Mouse (Mus musculus) heart, postnatal 0 days (tissue): ENCODE results near the gene Scn4a. TPM values are rescaled to one million over a fixed set of nuclear protein-coding genes. Genes with fewer than 3 reads are reported as not detected.

Experiments
- ATAC-seq: fragments of 200-750 bp; cut with Nextera tagmentation; 2 replicates; pipeline ENCODE4 v1.8.0; 2017; ENCODE audit warnings: low read depth, moderate number of reproducible peaks, moderate library complexity; ENCODE audit not compliant: insufficient read depth
- DNase-seq: peaks from one replicate; pipeline ENCODE4 v3.0.0-alpha.2; 2016; ENCODE audit warnings: low spot score
- H3K27ac ChIP-seq: fragments of 300-500 bp; sonication (generic); 2 replicates; pipeline ENCODE4 v1.5.1; 2014; ENCODE audit warnings: low read depth, mild to moderate bottlenecking
- H3K27me3 ChIP-seq: fragments of 300-500 bp; sonication (generic); 2 replicates; pipeline ENCODE4 v1.6.1; 2014; ENCODE audit warnings: low read length, mixed read lengths; ENCODE audit not compliant: control insufficient read depth, insufficient read depth
- H3K36me3 ChIP-seq: fragments of 300-500 bp; sonication (generic); replicated peaks from 2 replicates; pipeline ENCODE4 v1.6.1; 2014; ENCODE audit warnings: low read length, mixed read lengths; ENCODE audit not compliant: control insufficient read depth, insufficient read depth
- H3K4me1 ChIP-seq: fragments of 300-500 bp; sonication (generic); 2 replicates; pipeline ENCODE4 v1.6.1; 2014; ENCODE audit warnings: antibody characterized with exemption; ENCODE audit not compliant: control insufficient read depth, insufficient read depth
- H3K4me2 ChIP-seq: fragments of 300-500 bp; sonication (generic); 2 replicates; pipeline ENCODE4 v1.6.1; 2014; ENCODE audit warnings: low read depth, mild to moderate bottlenecking, low read length, moderate library complexity
- H3K4me3 ChIP-seq: fragments of 300-500 bp; sonication (generic); 2 replicates; pipeline ENCODE4 v1.5.1; 2014; ENCODE audit warnings: low read depth, low read length
- H3K9ac ChIP-seq: fragments of 300-500 bp; sonication (generic); replicated peaks from 2 replicates; pipeline ENCODE4 v1.6.1; 2014; ENCODE audit warnings: low read depth, low read length, mixed read lengths
- H3K9me3 ChIP-seq: fragments of 300-500 bp; sonication (generic); replicated peaks from 2 replicates; pipeline ENCODE4 v1.6.1; 2016; ENCODE audit warnings: low read length; ENCODE audit not compliant: control insufficient read depth
- CTCF ChIP-seq: IDR thresholded peaks from 2 replicates; pipeline ENCODE4 v1.5.1; 2016; ENCODE audit warnings: antibody characterized with exemption, control low read depth, low read depth
- EP300 ChIP-seq: IDR thresholded peaks from 2 replicates; pipeline ENCODE4 v1.6.1; 2016; ENCODE audit warnings: antibody characterized with exemption, low read depth
- WGBS: fragments of 180-500 bp; shearing (Covaris S2); extraction: QIAGEN DNeasy Blood & Tissue Kit; methylation state at CpG from one replicate; pipeline ENCODE4 v1.1.7; 2014; 5-methylcytosine and 5-hydroxymethylcytosine counted together
- polyA plus RNA-seq: library from polyadenylated mRNA; unstranded; fragments of >200 nt; fragmentation: Nextera tagmentation; extraction: Ambion mirVana; gene quantifications from 2 replicates; pipeline ENCODE4 v1.2.1, GENCODE M21; 2015
- total RNA-seq: library from RNA; depleted of rRNA; stranded (reverse); fragments of >200 nt; gene quantifications from 2 replicates; pipeline ENCODE4 v1.2.3, GENCODE M21; 2014; ENCODE audit warnings: low replicate concordance

Scn4a gene
- total and polyA plus RNA-seq, 2 experiments from 2014 or later = 0.51 to 0.76 TPM

DNA sequence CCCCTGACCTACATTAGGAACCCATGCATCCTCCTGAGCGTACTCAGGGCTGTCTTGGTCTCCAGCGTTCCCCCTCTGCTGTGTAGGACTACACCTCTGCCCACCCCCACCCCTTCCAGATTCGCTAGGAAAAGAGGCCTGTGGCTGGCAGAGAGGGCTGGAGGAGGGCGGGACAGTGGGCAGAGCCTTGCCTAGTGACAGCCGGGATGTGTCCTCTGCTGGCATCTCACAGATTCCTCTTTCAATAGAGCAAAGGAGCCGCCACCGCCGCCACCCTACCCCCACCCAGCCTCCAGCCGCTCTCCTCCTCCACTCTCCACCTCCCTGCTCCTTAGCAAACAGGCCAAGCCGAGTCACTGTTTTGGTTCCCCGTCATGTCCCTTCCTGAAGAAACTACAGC lies 11.6 kb upstream of the Scn4a start:
- Histone ChIP-seq H3K4me2 (peak overlapping the region; percentile 48), H3K9me3 (no peaks in the 10 kb centered on the region), H3K27ac (peak overlapping the region; percentile 49; the same call in 1 of the 2 replicates), H3K27me3 (no peaks in the 10 kb centered on the region), H3K4me1 (peaks cover 17% of the 10 kb centered on the region; the same call in 1 of the 2 replicates), H3K9ac (peak overlapping the region; percentile 41; the same call in 1 of the 2 replicates), H3K4me3 (no peak overlapping the region), H3K36me3 (no peaks in the 10 kb centered on the region)
- 15% methylated on average over 11 of the region's 11 CpGs for WGBS
- ATAC-seq (peak; percentile 76), DNase-seq (no peak)
- TF ChIP-seq EP300 (no peak), CTCF (no peak)

DNA sequence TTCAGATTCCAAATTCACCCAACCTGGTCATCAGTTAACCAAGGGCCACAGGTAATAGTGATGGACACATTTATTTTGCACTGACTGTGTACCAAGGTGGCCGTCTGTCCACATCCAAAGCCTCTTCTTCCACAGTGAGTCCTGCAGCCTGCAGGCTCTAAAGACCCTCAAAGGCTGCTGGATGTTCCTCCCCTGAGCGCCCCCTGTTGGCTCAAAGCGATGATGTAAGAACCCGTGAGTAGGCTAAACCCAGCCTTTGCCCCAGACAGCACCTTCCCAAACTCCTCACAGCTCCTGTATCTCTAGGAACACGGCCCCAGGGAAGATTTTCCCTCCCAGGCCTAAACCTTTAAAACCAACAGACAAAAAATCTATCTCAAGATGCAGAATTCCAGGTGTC lies 6.3 kb upstream of the Scn4a start:
- 24% methylated on average over 5 of the region's 5 CpGs for WGBS
- Histone ChIP-seq H3K4me3 (no peak overlapping the region), H3K9me3 (no peaks in the 10 kb centered on the region), H3K9ac (no peak overlapping the region), H3K27ac (no peak overlapping the region), H3K36me3 (no peaks in the 10 kb centered on the region), H3K4me1 (peaks cover 15% of the 10 kb centered on the region), H3K27me3 (no peaks in the 10 kb centered on the region), H3K4me2 (no peak overlapping the region)
- ATAC-seq (no peak), DNase-seq (no peak)
- no peak for TF ChIP-seq EP300
- TF ChIP-seq CTCF = peak; percentile 34

DNA sequence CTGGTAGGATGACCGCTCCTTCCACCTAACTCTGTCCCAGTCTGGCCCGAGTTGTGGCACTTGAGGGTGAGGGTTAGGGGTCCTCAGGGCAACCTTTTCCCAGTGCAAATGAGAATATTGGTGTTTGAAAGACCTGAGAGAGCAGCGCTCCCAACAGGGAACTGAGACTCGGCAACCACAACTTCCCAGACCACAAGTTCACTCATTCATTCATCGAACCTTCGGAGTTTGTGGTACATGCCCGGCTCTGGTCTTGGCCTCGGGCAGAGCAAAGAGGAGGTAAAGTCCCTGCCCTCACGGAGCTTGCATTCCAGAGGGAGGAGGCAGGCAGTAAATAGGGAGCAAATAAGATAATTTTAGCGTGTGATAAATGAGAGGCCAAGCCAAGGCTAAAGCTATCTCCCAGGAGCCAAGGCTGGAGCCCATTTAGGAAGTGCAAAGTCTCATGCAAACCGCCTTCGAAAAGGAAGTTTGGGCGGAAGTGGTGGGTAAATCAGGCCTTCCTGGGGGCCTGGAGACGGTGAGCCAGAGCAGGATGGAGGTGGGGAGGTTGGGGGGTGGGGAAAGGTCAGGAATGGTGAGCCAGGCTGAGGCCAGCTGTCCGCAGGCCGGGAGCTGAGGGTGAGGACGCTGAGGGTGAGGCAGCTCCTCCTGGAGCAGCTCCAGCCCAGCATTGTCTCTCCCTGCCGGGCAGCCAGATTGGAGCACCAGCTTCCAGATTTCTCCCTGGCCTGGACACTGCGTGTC lies 2.5 kb upstream of the Scn4a start:
- TF ChIP-seq EP300 (no peak), CTCF (no peak)

DNA sequence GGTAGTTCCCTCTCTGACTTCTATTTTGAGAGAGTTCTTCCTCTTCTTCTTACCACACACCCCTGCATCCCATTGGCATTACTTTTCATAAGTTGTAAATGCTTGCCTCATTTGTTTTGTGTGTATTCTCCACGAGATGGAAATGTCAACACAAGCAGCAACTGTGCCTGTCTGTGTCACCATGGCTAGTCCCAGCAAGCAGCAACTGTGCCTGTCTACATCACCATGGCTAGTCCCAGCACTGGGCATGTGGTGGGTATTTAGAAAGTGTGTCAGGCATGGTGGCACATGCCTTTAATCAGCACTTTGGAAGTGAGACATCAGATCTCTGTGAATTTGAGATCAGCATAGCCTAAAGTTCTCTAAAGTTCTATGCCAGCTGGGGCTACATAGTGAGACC lies 1.1 kb upstream of the Scn4a start:
- no peak overlapping the region for H3K4me2 ChIP-seq
- WGBS = 44% methylated on average over 1 of the region's 1 CpGs
- H3K9me3 ChIP-seq = no peaks in the 10 kb centered on the region
- no peak overlapping the region for H3K4me3 ChIP-seq
- ATAC-seq = no peak
- H3K27me3 ChIP-seq = no peaks in the 10 kb centered on the region
- no peak overlapping the region for H3K27ac ChIP-seq
- TF ChIP-seq CTCF (no peak), EP300 (no peak)
- peaks cover 10% of the 10 kb centered on the region for H3K4me1 ChIP-seq
- H3K9ac ChIP-seq = no peak overlapping the region
- no peak for DNase-seq
- no peaks in the 10 kb centered on the region for H3K36me3 ChIP-seq

More for the DNA sequence above, 2.5 kb upstream of the Scn4a start:
- Histone ChIP-seq H3K9ac (no peak overlapping the region), H3K4me2 (no peak overlapping the region), H3K9me3 (no peaks in the 10 kb centered on the region), H3K27ac (no peak overlapping the region), H3K4me1 (peaks cover 10% of the 10 kb centered on the region), H3K4me3 (no peak overlapping the region), H3K36me3 (no peaks in the 10 kb centered on the region), H3K27me3 (no peaks in the 10 kb centered on the region)
- WGBS = 41% methylated on average over 19 of the region's 19 CpGs
- no peak for DNase-seq
- ATAC-seq = peak; percentile 51; the same call in 1 of the 2 replicates

DNA sequence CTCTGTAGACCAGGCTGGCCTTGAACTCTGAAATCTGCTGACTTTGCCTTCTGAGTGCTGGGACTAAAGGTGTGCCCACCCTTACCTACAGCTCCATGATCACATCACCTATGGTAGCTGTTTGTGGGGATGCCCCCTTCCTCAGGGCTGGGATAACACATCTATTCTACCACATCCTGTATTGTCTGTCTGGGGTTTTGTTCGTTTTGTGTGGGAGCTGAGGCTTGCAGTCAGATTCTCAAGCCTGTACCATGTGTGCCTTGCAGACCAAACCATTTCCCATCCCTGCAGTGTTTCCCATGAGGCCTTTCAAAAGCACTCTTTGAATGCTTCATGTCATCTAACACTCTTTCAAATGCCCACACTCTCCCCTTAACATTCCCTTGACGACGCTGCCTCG lies 1.1 kb downstream of the Scn4a start:
- Histone ChIP-seq H3K9ac (no peak overlapping the region), H3K4me2 (no peak overlapping the region), H3K27ac (no peak overlapping the region), H3K4me3 (no peak overlapping the region), H3K27me3 (no peaks in the 10 kb centered on the region), H3K9me3 (no peaks in the 10 kb centered on the region), H3K4me1 (peaks cover 10% of the 10 kb centered on the region), H3K36me3 (no peaks in the 10 kb centered on the region)
- WGBS = 53% methylated on average over 4 of the region's 4 CpGs
- ATAC-seq (no peak), DNase-seq (no peak)
- no peak for TF ChIP-seq EP300
- TF ChIP-seq CTCF = no peak

DNA sequence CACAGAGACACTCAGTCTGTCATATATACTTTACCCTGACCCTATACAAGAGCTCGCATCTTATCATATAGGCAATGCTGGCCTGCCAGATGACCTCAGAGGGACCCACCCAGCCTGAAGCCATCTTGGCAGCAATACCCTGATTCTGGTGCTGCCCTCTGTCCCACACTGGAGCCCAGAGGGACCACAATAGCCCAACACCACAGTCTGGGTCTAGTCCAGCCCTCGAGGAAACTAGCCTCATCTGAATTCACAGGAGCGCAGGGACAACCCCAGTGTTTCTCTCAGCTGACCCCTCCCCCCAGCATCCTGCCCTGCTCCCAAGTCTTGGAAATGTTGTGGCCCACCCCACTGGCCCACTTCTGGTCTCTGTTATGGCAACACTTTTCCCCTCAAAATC lies 1.8 kb downstream of the Scn4a start:
- Histone ChIP-seq H3K4me3 (no peak overlapping the region), H3K4me1 (peaks cover 10% of the 10 kb centered on the region), H3K27me3 (no peaks in the 10 kb centered on the region), H3K9ac (no peak overlapping the region), H3K36me3 (no peaks in the 10 kb centered on the region), H3K4me2 (no peak overlapping the region), H3K9me3 (no peaks in the 10 kb centered on the region), H3K27ac (no peak overlapping the region)
- TF ChIP-seq EP300 = no peak
- 66% methylated on average over 3 of the region's 3 CpGs for WGBS
- ATAC-seq (no peak), DNase-seq (no peak)
